Comparison of ENCODE assay signal across 11 mouse cellular contexts in the genomic region with DNA sequence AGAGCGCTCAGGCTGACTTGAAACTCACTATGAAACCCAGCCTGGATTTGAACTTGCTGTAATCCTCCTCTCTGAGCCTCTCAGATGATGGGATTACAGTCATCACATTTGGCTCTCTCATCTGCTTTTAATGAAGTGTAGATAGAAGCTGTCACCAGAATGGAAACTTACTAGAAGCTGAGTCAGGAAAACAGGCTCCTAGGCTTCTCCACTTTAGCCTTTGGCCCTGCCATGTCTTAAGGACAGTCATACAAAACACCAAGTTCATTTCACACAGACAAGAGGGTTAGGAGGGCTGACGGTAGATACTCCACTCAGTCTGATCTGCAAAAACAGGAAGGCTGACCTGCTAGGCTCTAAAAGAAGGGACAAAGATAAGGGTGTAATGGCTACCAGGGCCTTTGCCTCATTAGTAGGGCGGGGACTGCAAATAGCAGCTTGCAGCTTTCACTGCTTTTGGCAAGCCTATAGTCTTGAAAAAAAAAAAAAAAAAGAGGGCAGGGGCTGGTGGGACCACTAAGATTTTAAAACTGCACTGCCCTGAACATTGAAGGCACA. TPM values are rescaled to one million over a fixed set of nuclear protein-coding genes. Genes with fewer than 3 reads are reported as not detected.
DNase-seq lines count a peak whose midpoint lies in the region; ATAC-seq and TF ChIP-seq lines count a peak whose summit lies in the region.
"Had no signal": no experiment of that assay in that cellular context is flagged by ENCODE, and none has a peak within 500 bp of the region (broad histone marks: within the 10 kb centered on the region; RNA-seq: fewer than 3 reads in every experiment).

No protein-coding gene starts in this region.

- no peak for TF ChIP-seq POLR2A in MEL (IDR thresholded peaks at IDR 0.05; ENCODE audit: control insufficient read depth in 1 of 2, insufficient read depth in 1 of 2, low read depth in 1 of 2, low read length in 2 of 2, poor library complexity in 1 of 2)

- 53% methylated on average over 3 of the region's 3 CpGs for WGBS in heart, embryonic 12.5 days
- 54% methylated on average over 3 of the region's 3 CpGs for WGBS in forebrain, embryonic 15.5 days
- WGBS in liver, postnatal 0 days (ENCODE audit: insufficient replicate concordance) = 65% methylated on average over 3 of the region's 3 CpGs
- 82% methylated on average over 3 of the region's 3 CpGs for WGBS in limb, embryonic 10.5 days

- peaks cover 32% of the 10 kb centered on the region for H3K4me1 ChIP-seq in heart, embryonic 12.5 days (replicated peaks)
- H3K4me1 ChIP-seq in MEL (ENCODE audit: control insufficient read depth in 1 of 2, insufficient read depth in 2 of 2, low read length in 2 of 2) = peaks cover 16 to 23% of the 10 kb centered on the region in 2 experiments
- H3K4me1 ChIP-seq in forebrain, embryonic 15.5 days = peaks cover 40% of the 10 kb centered on the region
- peaks cover 47% of the 10 kb centered on the region for H3K4me1 ChIP-seq in liver, postnatal 0 days (ENCODE audit: insufficient read depth)
- peaks cover 29% of the 10 kb centered on the region for H3K4me1 ChIP-seq in limb, embryonic 10.5 days

- H3K9me3 ChIP-seq in heart, embryonic 12.5 days (replicated peaks) = no peaks in the 10 kb centered on the region
- no peaks in the 10 kb centered on the region for H3K9me3 ChIP-seq in MEL (replicated peaks; ENCODE audit: insufficient read depth, low read length)
- no peaks in the 10 kb centered on the region for H3K9me3 ChIP-seq in forebrain, embryonic 15.5 days
- H3K9me3 ChIP-seq in liver, postnatal 0 days (ENCODE audit: low read length) = no peaks in the 10 kb centered on the region
- H3K9me3 ChIP-seq in limb, embryonic 10.5 days (replicated peaks) = no peaks in the 10 kb centered on the region
- H3K9me3 ChIP-seq: G1E; neural tube, embryonic 12.5 days had no signal

- no peak for DNase-seq in heart, adult 8-10 months (ENCODE audit: low spot score)
- peak; percentile 72 for DNase-seq in MEL (ENCODE audit: low read depth, low spot score)
- DNase-seq in liver, postnatal 0 days = no peak
- DNase-seq in limb, embryonic 10.5 days (ENCODE audit: low spot score) = no peak
- DNase-seq in gastrocnemius, postnatal 4 days (ENCODE audit: low spot score in 2 of 2) = no peak
- DNase-seq: adrenal gland, adult 2 months; kidney, postnatal 10 days had no signal

- ATAC-seq in heart, embryonic 12.5 days (ENCODE audit: insufficient number of reproducible peaks, low FRiP score) = 0 out of 2 replicates have a peak, but pooled peaks have one; percentile 26
- ATAC-seq in forebrain, embryonic 15.5 days (replicated peaks) = no peak
- peak; percentile 31; the same call in 1 of the 2 replicates for ATAC-seq in liver, postnatal 0 days

- no peak overlapping the region for H3K4me3 ChIP-seq in heart, embryonic 12.5 days
- H3K4me3 ChIP-seq in MEL (ENCODE audit: control insufficient read depth in 1 of 2, insufficient read depth in 1 of 2, low read depth in 2 of 2, low read length in 2 of 2) = no peak overlapping the region
- H3K4me3 ChIP-seq in forebrain, embryonic 15.5 days = no peak overlapping the region
- H3K4me3 ChIP-seq in liver, postnatal 0 days (ENCODE audit: low read depth, low read length) = no peak overlapping the region
- no peak overlapping the region for H3K4me3 ChIP-seq in limb, embryonic 10.5 days
- H3K4me3 ChIP-seq: neural tube, embryonic 12.5 days had no signal

- H3K4me2 ChIP-seq in heart, embryonic 12.5 days = no peak overlapping the region
- no peak overlapping the region for H3K4me2 ChIP-seq in forebrain, embryonic 15.5 days (replicated peaks)
- H3K4me2 ChIP-seq in liver, postnatal 0 days (ENCODE audit: low read depth, low read length) = peak overlapping the region; percentile 47
- H3K4me2 ChIP-seq: neural tube, embryonic 12.5 days had no signal

- TF ChIP-seq RAD21 in MEL (IDR thresholded peaks at IDR 0.05; ENCODE audit: low read depth, low read length) = no peak

- no peak overlapping the region for H3K9ac ChIP-seq in heart, embryonic 12.5 days
- H3K9ac ChIP-seq in MEL (ENCODE audit: control insufficient read depth, low read depth, low read length, poor library complexity, severe bottlenecking) = peak overlapping the region; percentile 36; the same call in 1 of the 2 replicates
- H3K9ac ChIP-seq in forebrain, embryonic 15.5 days (replicated peaks) = no peak overlapping the region
- no peak overlapping the region for H3K9ac ChIP-seq in liver, postnatal 0 days (replicated peaks)
- H3K9ac ChIP-seq: neural tube, embryonic 12.5 days had no signal

- no peaks in the 10 kb centered on the region for H3K79me2 ChIP-seq in MEL (ENCODE audit: control insufficient read depth, insufficient read depth, low read length, poor library complexity)

- TF ChIP-seq EP300 in MEL (IDR thresholded peaks at IDR 0.05; ENCODE audit: low read depth in 1 of 2, low read length in 2 of 2) = peak in 1 of 2 experiments; percentile 20; a peak in 2 of 4 replicates
- no peak for TF ChIP-seq EP300 in liver, postnatal 0 days (IDR thresholded peaks at IDR 0.05; ENCODE audit: low read depth)

- H3K27me3 ChIP-seq in heart, embryonic 12.5 days (replicated peaks) = no peaks in the 10 kb centered on the region
- no peaks in the 10 kb centered on the region for H3K27me3 ChIP-seq in MEL (ENCODE audit: control insufficient read depth in 1 of 2, insufficient read depth in 2 of 2, low read length in 2 of 2)
- H3K27me3 ChIP-seq in forebrain, embryonic 15.5 days = no peaks in the 10 kb centered on the region
- H3K27me3 ChIP-seq in liver, postnatal 0 days (ENCODE audit: insufficient read depth, low read length) = no peaks in the 10 kb centered on the region
- H3K27me3 ChIP-seq in limb, embryonic 10.5 days (ENCODE audit: low read depth, poor library complexity, severe bottlenecking) = no peaks in the 10 kb centered on the region
- H3K27me3 ChIP-seq: neural tube, embryonic 12.5 days had no signal

- H3K27ac ChIP-seq in heart, embryonic 12.5 days (ENCODE audit: poor library complexity, severe bottlenecking) = 0 out of 2 replicates have a peak overlapping the region, but pooled peaks have one; percentile 44
- H3K27ac ChIP-seq in MEL (ENCODE audit: control insufficient read depth, low read depth, low read length) = peak overlapping the region; percentile 67
- H3K27ac ChIP-seq in forebrain, embryonic 15.5 days (replicated peaks) = peak overlapping the region; percentile 93
- peak overlapping the region; percentile 77 for H3K27ac ChIP-seq in liver, postnatal 0 days (ENCODE audit: low read depth)
- H3K27ac ChIP-seq in limb, embryonic 10.5 days = no peak overlapping the region
- H3K27ac ChIP-seq: neural tube, embryonic 12.5 days had no signal

- peaks cover 3% of the 10 kb centered on the region; the same call in 1 of the 2 replicates for H3K36me3 ChIP-seq in heart, embryonic 12.5 days
- peaks cover 0 to 18% of the 10 kb centered on the region in 2 experiments for H3K36me3 ChIP-seq in MEL (ENCODE audit: control insufficient read depth in 1 of 2, insufficient read depth in 2 of 2, low read length in 2 of 2)
- no peaks in the 10 kb centered on the region; the same call in 1 of the 2 replicates for H3K36me3 ChIP-seq in forebrain, embryonic 15.5 days
- H3K36me3 ChIP-seq in liver, postnatal 0 days (replicated peaks; ENCODE audit: insufficient read depth, low read length) = peaks cover 85% of the 10 kb centered on the region
- peaks cover 64% of the 10 kb centered on the region for H3K36me3 ChIP-seq in limb, embryonic 10.5 days

- TF ChIP-seq CTCF in MEL (IDR thresholded peaks at IDR 0.05 in 2 of 3, conservative IDR thresholded peaks at IDR 0.05 in 1 of 3; ENCODE audit: control insufficient read depth in 1 of 3, insufficient read depth in 1 of 3, low read depth in 2 of 3, low read length in 3 of 3, poor library complexity in 1 of 3, severe bottlenecking in 1 of 3) = no peak
- TF ChIP-seq CTCF in liver, postnatal 0 days (IDR thresholded peaks at IDR 0.05; ENCODE audit: low read depth) = no peak

TF ChIP-seq in MEL, 35 proteins besides CTCF, POLR2A, EP300 and RAD21:
- TF ChIP-seq SIN3A (IDR thresholded peaks at IDR 0.05; ENCODE audit: low read length) (no peak; the same call in 1 of the 2 replicates), GATA1 (IDR thresholded peaks at IDR 0.05; ENCODE audit: low read depth, low read length) (peak; percentile 52), ZNF384 (IDR thresholded peaks at IDR 0.05; ENCODE audit: low read depth, low read length) (peak; percentile 58; the same call in 1 of the 2 replicates), CHD2 (IDR thresholded peaks at IDR 0.05; ENCODE audit: low read length) (no peak), ELF1 (IDR thresholded peaks at IDR 0.05; ENCODE audit: low read depth, low read length) (no peak), GABPA (IDR thresholded peaks at IDR 0.05; ENCODE audit: low read depth, low read length) (no peak)

RNA-seq across cellular contexts. Expression of gene Fam53b, which starts 48.0 kb away (rescaled TPM):
- 15.3 and 17.0 TPM in 2 replicates for polyA plus RNA-seq in heart, embryonic 12.5 days (2016; fragmentation: Nextera tagmentation; extraction: Ambion mirVana)
- total RNA-seq in heart, adult 8-10 months (2022) = 10 to 100 TPM; 24.0 to 31.3 (median 26.9) TPM
- 7.3 and 7.9 TPM in 2 replicates for total RNA-seq in MEL (2012; rRNA removed)
- polyA plus RNA-seq in MEL (2012; ENCODE audit: insufficient read depth in 1 of 2, insufficient read length in 2 of 2, low read depth in 1 of 2, low replicate concordance in 2 of 2, missing spikeins in 1 of 2) = 10 to 100 TPM in 1 of 2 experiments, not detected in 1; 15.4 TPM
- 27.8 and 34.8 TPM in 2 replicates for polyA plus RNA-seq in forebrain, embryonic 15.5 days (2015; fragmentation: Nextera tagmentation; extraction: Ambion mirVana)
- polyA plus RNA-seq in liver, postnatal 0 days (2015; fragmentation: Nextera tagmentation; extraction: Ambion mirVana) = 15.2 and 17.2 TPM in 2 replicates
- 32.7 and 39.1 TPM in 2 replicates for polyA plus RNA-seq in limb, embryonic 10.5 days (2016; fragmentation: Nextera tagmentation; extraction: Ambion mirVana)
- total RNA-seq in gastrocnemius, postnatal 4 days (2021) = 10 to 100 TPM; 44.6 to 48.9 TPM
